Mouse (Mus musculus): ENCODE results near the gene Il27ra. TPM values are rescaled to one million over a fixed set of nuclear protein-coding genes. Genes with fewer than 3 reads are reported as not detected.
"Not testable (repeated sequence)": the region's sequence is repeated elsewhere in the genome, so short reads cannot be mapped to it uniquely, and the experiment has no call there.

The Il27ra gene
- polyA plus RNA-seq, 1 experiment from 2014 or later: 0.27 TPM

DNA sequence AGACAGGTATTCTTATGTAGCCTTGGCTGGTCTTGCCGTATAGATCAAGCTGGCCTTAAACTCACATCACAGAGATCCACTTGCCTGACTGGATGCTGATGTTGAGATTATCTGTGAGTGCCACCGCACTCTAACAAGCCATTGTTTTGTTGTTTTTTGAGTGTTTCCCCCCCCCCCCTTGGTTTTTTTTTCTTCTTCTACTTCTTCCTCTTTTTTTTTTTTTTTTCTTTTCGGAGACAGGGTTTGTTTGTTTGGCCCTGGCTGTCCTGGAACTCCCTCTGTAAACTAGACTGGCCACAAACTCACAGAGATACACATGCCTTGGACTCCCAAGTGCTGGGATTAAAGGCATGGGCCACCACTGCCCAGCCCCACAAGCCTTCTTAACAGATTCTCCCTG lies 48.4 kb downstream of the Il27ra start:
- H3K27ac ChIP-seq (replicated peaks; ENCODE audit: low read depth, low read length): no peak overlapping the region
- no peak overlapping the region for H3K4me3 ChIP-seq (ENCODE audit: low read depth, low read length)
- H3K27me3 ChIP-seq (ENCODE audit: control insufficient read depth, insufficient read depth, low read length): no peaks in the 10 kb centered on the region
- H3K4me1 ChIP-seq (ENCODE audit: control insufficient read depth, insufficient read depth, low read length): peaks cover 8% of the 10 kb centered on the region
- no peak for DNase-seq (ENCODE audit: low spot score)
- 88% methylated on average over 3 of the region's 3 CpGs for WGBS
- no peak overlapping the region for H3K9ac ChIP-seq (ENCODE audit: low read length)
- no peak overlapping the region for H3K4me2 ChIP-seq (ENCODE audit: low read depth, severe bottlenecking)
- ATAC-seq (ENCODE audit: insufficient number of reproducible peaks, low FRiP score, low TSS enrichment, low read depth): no peak
- H3K36me3 ChIP-seq (ENCODE audit: control insufficient read depth, insufficient read depth, low read length): peaks cover 22% of the 10 kb centered on the region
- H3K9me3 ChIP-seq (ENCODE audit: control insufficient read depth, low read length): no peaks in the 10 kb centered on the region

DNA sequence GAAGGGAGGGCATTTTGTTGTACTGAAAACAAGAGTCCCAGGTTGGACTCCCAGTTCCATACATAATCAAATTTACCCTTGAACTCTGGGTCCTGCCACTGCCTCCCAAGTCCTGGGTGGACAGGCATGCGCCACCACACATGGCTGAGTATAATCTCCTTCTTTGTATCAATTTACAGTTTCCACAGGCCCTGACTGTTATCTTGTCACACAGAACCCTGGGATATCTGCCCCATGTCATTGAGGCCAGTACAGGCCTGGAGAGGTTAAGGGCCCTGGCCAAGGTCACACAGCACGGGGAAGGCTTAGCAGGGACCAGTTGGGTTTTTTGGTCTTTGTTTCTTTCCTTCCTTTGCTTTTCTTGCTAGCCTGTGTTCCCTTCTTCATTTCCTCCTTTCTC lies 49.9 kb downstream of the Il27ra start:
- Histone ChIP-seq H3K36me3 (ENCODE audit: control insufficient read depth, insufficient read depth, low read length) (peaks cover 22% of the 10 kb centered on the region), H3K9ac (ENCODE audit: low read length) (no peak overlapping the region), H3K4me3 (ENCODE audit: low read depth, low read length) (no peak overlapping the region), H3K27me3 (ENCODE audit: control insufficient read depth, insufficient read depth, low read length) (no peaks in the 10 kb centered on the region), H3K27ac (replicated peaks; ENCODE audit: low read depth, low read length) (no peak overlapping the region), H3K9me3 (ENCODE audit: control insufficient read depth, low read length) (no peaks in the 10 kb centered on the region), H3K4me2 (ENCODE audit: low read depth, severe bottlenecking) (no peak overlapping the region), H3K4me1 (ENCODE audit: control insufficient read depth, insufficient read depth, low read length) (0 out of 2 replicates have a peak, but pooled peaks cover 5% of the 10 kb centered on the region)
- WGBS: 81% methylated on average over 2 of the region's 2 CpGs
- DNase-seq (ENCODE audit: low spot score): no peak
- no peak for ATAC-seq (ENCODE audit: insufficient number of reproducible peaks, low FRiP score, low TSS enrichment, low read depth)

DNA sequence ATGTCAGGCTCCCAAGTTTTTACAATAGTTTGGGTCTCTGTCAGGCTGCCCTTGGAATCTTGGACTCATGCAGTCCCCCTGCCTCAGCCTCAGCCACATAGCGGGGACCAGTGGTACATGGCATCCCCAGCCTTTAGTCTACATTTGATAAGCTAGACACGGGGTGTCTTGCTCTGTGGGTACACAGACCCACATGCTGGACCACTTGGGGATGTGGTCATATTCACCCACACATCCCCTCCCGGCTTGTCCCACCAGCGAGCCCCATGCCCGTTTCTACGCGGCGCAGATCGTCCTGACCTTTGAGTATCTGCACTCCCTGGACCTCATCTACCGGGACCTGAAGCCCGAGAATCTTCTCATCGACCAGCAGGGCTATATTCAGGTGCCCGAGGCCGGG lies 52.2 kb downstream of the Il27ra start:
- H3K27me3 ChIP-seq (ENCODE audit: control insufficient read depth, insufficient read depth, low read length): no peaks in the 10 kb centered on the region
- H3K4me1 ChIP-seq (ENCODE audit: control insufficient read depth, insufficient read depth, low read length): no peaks in the 10 kb centered on the region
- H3K4me3 ChIP-seq (ENCODE audit: low read depth, low read length): no peak overlapping the region
- DNase-seq (ENCODE audit: low spot score) (no peak), ATAC-seq (ENCODE audit: insufficient number of reproducible peaks, low FRiP score, low TSS enrichment, low read depth) (no peak)
- H3K4me2 ChIP-seq (ENCODE audit: low read depth, severe bottlenecking): no peak overlapping the region
- H3K9me3 ChIP-seq (ENCODE audit: control insufficient read depth, low read length): no peaks in the 10 kb centered on the region
- H3K36me3 ChIP-seq (ENCODE audit: control insufficient read depth, insufficient read depth, low read length): peaks cover 32% of the 10 kb centered on the region
- 92% methylated on average over 14 of the region's 14 CpGs for WGBS
- no peak overlapping the region for H3K27ac ChIP-seq (replicated peaks; ENCODE audit: low read depth, low read length)
- no peak overlapping the region for H3K9ac ChIP-seq (ENCODE audit: low read length)

DNA sequence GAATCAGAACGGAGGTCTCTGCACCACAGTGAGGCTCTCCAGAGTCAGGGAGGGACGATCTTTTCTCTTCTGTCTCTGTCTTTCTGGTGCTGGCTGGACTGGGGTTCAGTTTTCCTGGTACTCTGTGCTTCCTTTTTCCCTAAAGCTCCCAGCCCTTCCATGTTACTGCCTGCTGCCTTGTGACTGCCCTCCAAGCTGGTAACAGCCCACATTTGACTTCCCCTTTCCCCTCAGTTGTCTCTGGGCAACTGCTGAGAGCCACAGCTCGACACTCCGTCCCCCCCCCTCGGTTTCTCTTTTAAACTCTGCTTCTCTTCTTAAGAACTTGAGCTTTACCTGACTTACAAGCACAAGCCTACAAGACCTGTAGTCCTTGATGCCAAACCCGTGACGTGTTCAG lies 53.1 kb downstream of the Il27ra start:
- Histone ChIP-seq H3K9me3 (ENCODE audit: control insufficient read depth, low read length) (no peaks in the 10 kb centered on the region), H3K27ac (replicated peaks; ENCODE audit: low read depth, low read length) (no peak overlapping the region), H3K4me3 (ENCODE audit: low read depth, low read length) (no peak overlapping the region), H3K4me1 (ENCODE audit: control insufficient read depth, insufficient read depth, low read length) (no peaks in the 10 kb centered on the region), H3K27me3 (ENCODE audit: control insufficient read depth, insufficient read depth, low read length) (no peaks in the 10 kb centered on the region), H3K36me3 (ENCODE audit: control insufficient read depth, insufficient read depth, low read length) (peaks cover 30% of the 10 kb centered on the region), H3K9ac (ENCODE audit: low read length) (no peak overlapping the region), H3K4me2 (ENCODE audit: low read depth, severe bottlenecking) (no peak overlapping the region)
- WGBS: 92% methylated on average over 7 of the region's 7 CpGs
- DNase-seq (ENCODE audit: low spot score) (no peak), ATAC-seq (ENCODE audit: insufficient number of reproducible peaks, low FRiP score, low TSS enrichment, low read depth) (no peak)

DNA sequence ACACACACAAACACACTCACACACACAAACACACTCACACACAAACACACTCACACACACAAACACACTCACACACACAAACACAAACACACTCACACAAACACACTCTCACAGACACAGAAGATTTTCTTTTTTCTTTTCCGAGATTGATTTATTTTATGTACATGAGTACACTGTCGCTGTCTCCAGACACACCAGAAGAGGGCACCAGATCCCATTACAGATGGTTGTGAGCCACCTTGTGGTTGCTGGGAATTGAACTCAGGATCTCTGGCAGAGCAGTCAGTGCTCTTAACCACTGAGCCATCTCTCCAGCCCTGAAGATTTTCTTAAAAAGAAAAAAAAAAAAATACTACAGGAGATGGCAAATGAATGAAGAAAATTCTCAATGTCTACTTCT lies 59.2 kb downstream of the Il27ra start:
- H3K36me3 ChIP-seq (ENCODE audit: control insufficient read depth, insufficient read depth, low read length): peaks cover 27% of the 10 kb centered on the region
- not testable (repeated sequence) for H3K4me1 ChIP-seq (ENCODE audit: control insufficient read depth, insufficient read depth, low read length); H3K9me3 ChIP-seq (ENCODE audit: control insufficient read depth, low read length); H3K27me3 ChIP-seq (ENCODE audit: control insufficient read depth, insufficient read depth, low read length); H3K27ac ChIP-seq (replicated peaks; ENCODE audit: low read depth, low read length); H3K4me3 ChIP-seq (ENCODE audit: low read depth, low read length); H3K9ac ChIP-seq (ENCODE audit: low read length); ATAC-seq (ENCODE audit: insufficient number of reproducible peaks, low FRiP score, low TSS enrichment, low read depth); DNase-seq (ENCODE audit: low spot score); H3K4me2 ChIP-seq (ENCODE audit: low read depth, severe bottlenecking)
- WGBS: 99% methylated on average over 2 of the region's 2 CpGs

DNA sequence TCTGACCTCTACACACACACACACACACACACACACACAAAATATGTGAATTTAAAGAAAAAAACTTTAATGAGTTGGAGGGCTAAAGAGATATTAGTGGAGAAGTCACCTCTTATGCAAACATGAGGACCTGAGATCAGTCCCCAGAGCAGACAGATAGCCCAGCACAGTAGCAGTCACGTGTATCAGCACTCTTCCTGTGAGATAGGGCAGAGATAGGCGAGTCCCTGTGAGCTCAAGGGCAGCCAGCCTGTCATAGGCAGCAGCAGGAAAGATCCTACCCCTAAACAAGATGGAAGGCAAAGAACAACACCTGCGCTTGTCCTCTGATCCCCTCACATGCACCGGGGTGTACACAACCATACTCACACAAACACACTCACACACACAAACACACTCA lies 59.9 kb downstream of the Il27ra start:
- Histone ChIP-seq H3K9ac (ENCODE audit: low read length) (no peak overlapping the region), H3K4me2 (ENCODE audit: low read depth, severe bottlenecking) (no peak overlapping the region), H3K27me3 (ENCODE audit: control insufficient read depth, insufficient read depth, low read length) (no peaks in the 10 kb centered on the region), H3K9me3 (ENCODE audit: control insufficient read depth, low read length) (no peaks in the 10 kb centered on the region), H3K36me3 (ENCODE audit: control insufficient read depth, insufficient read depth, low read length) (peaks cover 27% of the 10 kb centered on the region), H3K4me3 (ENCODE audit: low read depth, low read length) (no peak overlapping the region), H3K27ac (replicated peaks; ENCODE audit: low read depth, low read length) (no peak overlapping the region), H3K4me1 (ENCODE audit: control insufficient read depth, insufficient read depth, low read length) (peaks cover 1% of the 10 kb centered on the region)
- DNase-seq (ENCODE audit: low spot score): no peak
- no peak for ATAC-seq (ENCODE audit: insufficient number of reproducible peaks, low FRiP score, low TSS enrichment, low read depth)
- WGBS: 87% methylated on average over 4 of the region's 4 CpGs

DNA sequence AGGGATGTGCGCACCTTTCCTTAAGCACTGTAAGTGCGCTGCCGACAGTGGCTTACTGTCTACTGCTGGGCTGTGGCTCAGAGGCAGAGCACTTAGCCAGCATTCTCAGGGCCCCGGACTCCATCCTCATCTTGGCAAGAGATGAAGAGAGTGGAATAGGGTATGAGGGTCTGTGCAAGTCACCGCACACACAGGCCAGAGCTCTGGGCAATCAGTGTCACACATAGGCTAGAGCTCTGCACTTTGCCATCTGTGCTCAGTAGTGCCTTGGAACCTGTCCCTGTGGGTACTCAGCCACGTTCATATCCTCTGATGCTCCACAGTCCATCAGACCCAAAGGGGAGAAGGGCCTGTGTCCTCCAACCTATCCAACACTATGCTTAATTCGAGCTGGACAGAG lies 60.9 kb downstream of the Il27ra start:
- WGBS: 97% methylated on average over 7 of the region's 7 CpGs

DNA sequence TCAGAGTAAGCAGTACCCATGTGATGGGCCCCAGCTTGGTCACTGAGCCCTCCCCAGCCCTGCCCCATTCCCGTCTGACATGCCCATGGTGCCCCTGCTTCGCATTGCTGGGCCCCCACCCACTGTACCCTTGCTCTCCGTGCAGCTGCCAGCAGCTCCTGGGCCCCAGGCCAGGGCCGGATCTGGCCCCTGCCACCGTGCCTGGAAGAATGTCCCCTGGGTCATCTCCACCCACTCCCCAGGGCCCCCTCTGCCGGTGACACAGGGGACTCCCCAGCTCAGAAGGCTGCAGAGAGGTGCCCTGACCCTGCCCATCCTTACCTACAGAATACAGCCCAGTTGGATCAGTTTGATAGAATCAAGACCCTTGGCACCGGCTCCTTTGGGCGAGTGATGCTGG lies 61.5 kb downstream of the Il27ra start:
- peaks cover 8% of the 10 kb centered on the region for H3K4me1 ChIP-seq (ENCODE audit: control insufficient read depth, insufficient read depth, low read length)
- H3K4me2 ChIP-seq (ENCODE audit: low read depth, severe bottlenecking): no peak overlapping the region
- peaks cover 17% of the 10 kb centered on the region for H3K36me3 ChIP-seq (ENCODE audit: control insufficient read depth, insufficient read depth, low read length)
- DNase-seq (ENCODE audit: low spot score): no peak
- no peak overlapping the region for H3K4me3 ChIP-seq (ENCODE audit: low read depth, low read length)
- 79% methylated on average over 8 of the region's 8 CpGs for WGBS
- H3K27ac ChIP-seq (replicated peaks; ENCODE audit: low read depth, low read length): no peak overlapping the region
- no peak for ATAC-seq (ENCODE audit: insufficient number of reproducible peaks, low FRiP score, low TSS enrichment, low read depth)
- no peaks in the 10 kb centered on the region for H3K27me3 ChIP-seq (ENCODE audit: control insufficient read depth, insufficient read depth, low read length)
- H3K9me3 ChIP-seq (ENCODE audit: control insufficient read depth, low read length): no peaks in the 10 kb centered on the region
- no peak overlapping the region for H3K9ac ChIP-seq (ENCODE audit: low read length)

More for the DNA sequence above, 60.9 kb downstream of the Il27ra start:
- DNase-seq (ENCODE audit: low spot score): no peak
- Histone ChIP-seq H3K9ac (ENCODE audit: low read length) (no peak overlapping the region), H3K36me3 (ENCODE audit: control insufficient read depth, insufficient read depth, low read length) (peaks cover 20% of the 10 kb centered on the region), H3K27ac (replicated peaks; ENCODE audit: low read depth, low read length) (no peak overlapping the region), H3K4me2 (ENCODE audit: low read depth, severe bottlenecking) (no peak overlapping the region), H3K4me1 (ENCODE audit: control insufficient read depth, insufficient read depth, low read length) (peaks cover 8% of the 10 kb centered on the region), H3K4me3 (ENCODE audit: low read depth, low read length) (no peak overlapping the region), H3K27me3 (ENCODE audit: control insufficient read depth, insufficient read depth, low read length) (no peaks in the 10 kb centered on the region), H3K9me3 (ENCODE audit: control insufficient read depth, low read length) (no peaks in the 10 kb centered on the region)
- no peak for ATAC-seq (ENCODE audit: insufficient number of reproducible peaks, low FRiP score, low TSS enrichment, low read depth)
